Mouse (Mus musculus): Measurements from ENCODE around the gene Tsc2.

Gene Tsc2

GRCm38 (mm10) chr17:24580287-24580686 is 52.1 kb downstream of the Tsc2 start:
- in situ Hi-C loops (cut with MboI, MseI), result loop anchor here (10.0 to 25.0 kb wide), 2 partner anchors 825 to 957 kb away; no protein-coding TSS in a partner anchor

- in situ Hi-C loops (cut with MboI, MseI), result loop anchor here in 1 of 2 experiments (5.0 to 25.0 kb wide), 2 partner anchors 77 to 958 kb away; no protein-coding TSS in a partner anchor
Observed at GRCm38 (mm10) chr17:24579532-24579931, 52.9 kb downstream of the Tsc2 start.

- in situ Hi-C loops (cut with MboI, MseI), result no loop called here
Observed at GRCm38 (mm10) chr17:24573811-24574210, 58.6 kb downstream of the Tsc2 start.

- in situ Hi-C loops (cut with MboI, MseI), result no loop called here
Observed at GRCm38 (mm10) chr17:24572651-24573245, 59.7 kb downstream of the Tsc2 start.

- in situ Hi-C loops (cut with MboI, MseI), result no loop called here
Observed at GRCm38 (mm10) chr17:24569837-24570236, 62.6 kb downstream of the Tsc2 start.

GRCm38 (mm10) chr17:24567034-24567779 is 65.2 kb downstream of the Tsc2 start:
- in situ Hi-C loops (cut with MboI, MseI), result no loop called here

GRCm38 (mm10) chr17:24565792-24566191 is 66.6 kb downstream of the Tsc2 start:
- in situ Hi-C loops (cut with MboI, MseI), result no loop called here

DNA sequence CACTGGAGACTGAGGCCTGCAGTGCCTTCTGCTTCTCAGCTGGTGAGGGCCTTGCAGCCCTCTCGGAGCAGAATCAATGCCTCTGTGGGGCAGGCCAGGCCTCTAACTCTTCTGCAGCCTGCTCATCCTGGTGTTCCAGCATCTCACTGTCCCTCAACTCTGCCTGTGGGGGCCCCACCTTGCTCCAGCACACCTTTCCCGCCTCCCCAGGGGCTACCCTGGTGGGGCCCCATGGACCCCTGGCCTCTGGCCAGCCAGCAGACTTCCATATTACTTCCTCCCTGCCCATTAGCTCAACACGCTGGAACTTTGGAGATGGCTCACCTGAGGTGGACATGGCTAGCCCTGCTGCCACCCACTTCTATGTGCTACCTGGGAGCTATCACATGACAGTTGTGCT is 67.3 kb downstream of the Tsc2 start:
- in situ Hi-C loops (cut with MboI, MseI), result no loop called here

- in situ Hi-C loops (cut with MboI, MseI), result no loop called here
Observed at GRCm38 (mm10) chr17:24564422-24564821, 68.0 kb downstream of the Tsc2 start.

DNA sequence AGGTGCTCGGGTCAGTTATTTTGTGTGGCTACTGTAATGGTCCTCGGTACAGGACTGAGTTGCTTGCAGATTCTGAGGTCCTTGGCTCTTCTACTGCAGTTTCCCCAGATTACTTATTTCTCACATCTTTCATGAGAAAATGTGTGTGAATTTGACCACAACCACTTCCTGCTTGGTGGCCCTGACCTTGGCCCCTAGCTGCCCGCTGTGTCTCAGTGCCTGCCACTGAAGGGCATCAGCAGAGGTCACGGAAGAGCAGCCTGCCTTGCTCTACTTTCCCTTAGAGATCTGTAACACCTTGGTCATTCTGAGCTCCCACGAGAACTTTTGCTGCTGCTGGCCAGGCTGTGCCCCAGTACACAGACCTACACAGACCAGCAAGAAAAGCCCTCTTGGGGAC is 68.8 kb downstream of the Tsc2 start:
- in situ Hi-C loops (cut with MboI, MseI), result no loop called here

DNA sequence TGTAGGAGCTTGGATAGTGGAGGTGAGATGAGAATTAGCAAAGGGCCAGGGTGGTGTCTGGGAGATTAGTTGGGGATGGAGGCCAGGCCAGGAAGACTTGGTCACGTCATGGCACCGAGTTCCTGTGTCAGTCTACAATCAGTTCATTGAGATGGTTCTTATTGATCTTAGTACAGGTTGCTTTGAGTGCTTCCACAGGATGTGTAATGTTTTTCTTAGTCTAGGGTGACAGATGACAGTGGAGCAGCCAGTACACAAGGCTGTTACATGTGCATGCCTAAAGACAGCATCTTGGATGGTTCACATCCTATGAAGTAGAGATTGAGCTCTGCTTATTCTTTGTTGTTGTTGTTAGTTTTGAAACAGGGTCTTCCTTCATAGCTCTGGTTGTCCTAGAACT is 70.8 kb downstream of the Tsc2 start:
- in situ Hi-C loops (cut with MboI, MseI), result no loop called here

DNA sequence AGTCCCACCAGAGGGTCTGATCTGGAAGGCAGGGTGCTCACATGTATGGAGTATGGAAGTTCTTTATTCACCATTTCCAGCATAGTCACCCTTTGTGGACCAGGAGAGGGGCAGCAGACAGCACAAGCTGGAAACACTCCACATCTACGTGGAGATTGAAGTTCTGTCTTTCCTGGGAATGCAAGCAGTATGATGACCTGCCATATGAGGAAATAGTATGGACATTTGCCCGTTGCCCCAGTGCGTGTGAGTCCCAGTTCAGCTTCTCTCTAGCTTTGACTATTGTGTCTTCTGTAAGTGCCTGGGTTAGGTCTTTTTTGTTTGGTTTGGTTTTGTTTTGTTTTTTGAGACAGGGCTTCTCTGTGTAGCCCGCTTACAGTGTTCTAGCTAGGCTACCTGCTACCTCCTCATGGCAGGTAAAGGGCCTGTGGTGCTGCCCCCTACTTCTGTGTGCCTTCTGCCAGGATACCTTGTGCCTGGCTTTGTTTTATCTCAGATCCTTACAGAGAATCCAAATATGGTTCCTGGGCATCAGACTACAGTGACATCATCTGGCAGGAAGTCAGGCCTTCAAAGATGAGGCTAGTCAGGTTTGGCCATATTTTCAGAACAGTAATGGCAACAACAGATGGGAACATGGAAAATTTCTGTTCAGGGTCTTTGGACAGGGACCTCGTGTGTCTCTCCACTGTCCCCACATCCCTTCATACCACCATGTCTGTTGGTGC is 72.0 kb downstream of the Tsc2 start:
- in situ Hi-C loops (cut with MboI, MseI), result no loop called here

GRCm38 (mm10) chr17:24559146-24559545 is 73.3 kb downstream of the Tsc2 start:
- in situ Hi-C loops (cut with MboI, MseI), result no loop called here

- in situ Hi-C loops (cut with MboI, MseI), result no loop called here
Observed at GRCm38 (mm10) chr17:24558600-24559099, 73.8 kb downstream of the Tsc2 start.

DNA sequence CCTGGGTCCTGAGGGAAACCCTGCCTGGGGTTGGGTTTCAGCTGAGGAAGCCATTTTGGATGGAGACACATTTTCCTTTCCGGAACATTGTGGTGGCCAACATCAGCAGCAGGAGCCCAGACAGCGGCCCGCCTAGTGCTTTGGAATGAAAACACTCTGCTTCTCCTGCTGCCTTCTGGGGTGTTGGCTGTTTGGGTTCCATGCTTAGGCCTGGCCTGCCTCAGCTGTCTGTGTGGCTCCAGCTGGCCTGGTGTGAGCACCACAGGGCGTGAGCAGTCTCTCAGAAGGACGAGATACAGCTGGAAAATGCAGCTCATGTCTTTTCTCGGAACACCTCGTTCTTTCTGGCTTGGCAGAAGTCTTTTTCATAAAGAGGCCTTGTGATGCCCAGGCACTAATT is 75.3 kb downstream of the Tsc2 start:
- in situ Hi-C loops (cut with MboI, MseI), result no loop called here

GRCm38 (mm10) chr17:24551050-24551444 is 81.4 kb downstream of the Tsc2 start:
- in situ Hi-C loops (cut with MboI, MseI), result no loop called here

DNA sequence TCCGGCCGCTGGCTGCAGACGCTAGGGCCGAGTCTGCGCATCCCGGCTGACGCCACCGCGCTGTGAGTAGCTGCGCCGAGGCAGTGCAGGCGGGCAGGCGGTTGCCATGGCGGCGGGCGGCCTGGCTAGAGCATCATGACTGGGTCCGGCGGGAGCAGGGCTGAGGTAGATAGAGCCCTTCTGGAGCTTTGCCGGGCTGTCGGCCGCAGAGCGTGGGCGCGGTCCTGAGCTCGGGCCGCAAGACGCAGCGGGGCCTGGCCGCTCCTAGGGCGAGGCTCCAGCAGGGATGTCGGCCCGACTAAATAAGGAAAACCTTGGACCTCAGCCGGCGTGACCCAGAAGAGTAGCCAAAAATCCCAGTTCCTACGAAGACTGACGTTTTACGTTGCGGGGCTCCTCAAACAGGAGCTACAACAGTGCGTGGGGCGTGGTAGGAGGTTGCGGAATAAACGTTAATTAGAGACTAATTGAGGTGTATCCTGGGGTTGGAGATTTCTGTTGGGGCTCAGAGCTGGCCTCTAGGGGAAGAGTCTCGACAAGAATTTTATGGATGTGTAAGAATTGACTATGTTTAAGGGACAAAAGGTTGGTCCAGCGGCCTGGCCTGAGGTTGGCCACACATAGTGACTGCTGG is 81.9 kb downstream of the Tsc2 start:
- in situ Hi-C loops (cut with MboI, MseI), result no loop called here

- in situ Hi-C loops (cut with MboI, MseI), result no loop called here
Observed at GRCm38 (mm10) chr17:24549618-24550415, 82.6 kb downstream of the Tsc2 start, which contains the start of gene Pkd1. Pkd1 (plus strand) TSS chr17:24549834.

- in situ Hi-C loops (cut with MboI, MseI), result no loop called here
Observed at GRCm38 (mm10) chr17:24548921-24549617, 83.4 kb downstream of the Tsc2 start.

DNA sequence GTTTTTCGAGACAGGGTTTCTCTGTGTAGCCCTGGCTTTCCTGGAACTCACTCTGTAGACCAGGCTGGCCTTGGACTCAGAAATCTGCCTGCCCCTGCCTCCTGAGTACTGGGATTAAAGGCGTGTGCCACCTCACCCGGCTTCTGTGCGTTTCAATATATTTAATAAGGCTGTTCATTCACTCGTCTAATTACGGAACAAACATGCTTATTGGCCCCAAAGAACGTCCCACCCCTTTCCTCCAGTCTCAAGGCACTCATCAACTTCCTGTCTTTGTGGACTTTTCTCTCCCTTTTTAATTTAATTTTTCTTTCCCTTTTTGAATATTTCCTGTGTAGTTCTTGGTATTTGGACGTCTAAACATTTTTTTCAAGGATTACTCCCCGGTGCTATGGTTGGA is 84.0 kb downstream of the Tsc2 start:
- in situ Hi-C loops (cut with MboI, MseI), result no loop called here

All from T-helper 17 cell (primary cell).